Mouse (Mus musculus) lung, postnatal 0 days (tissue): ENCODE data around the gene Ubtf.

Experiments
- CTCF ChIP-seq: IDR thresholded peaks from 2 replicates; pipeline ENCODE4 v1.5.1; 2016; ENCODE audit warnings: antibody characterized with exemption, mild to moderate bottlenecking
- EP300 ChIP-seq: IDR thresholded peaks from 2 replicates; pipeline ENCODE4 v1.6.1; 2016; ENCODE audit warnings: antibody characterized with exemption, mild to moderate bottlenecking, control low read depth

DNA sequence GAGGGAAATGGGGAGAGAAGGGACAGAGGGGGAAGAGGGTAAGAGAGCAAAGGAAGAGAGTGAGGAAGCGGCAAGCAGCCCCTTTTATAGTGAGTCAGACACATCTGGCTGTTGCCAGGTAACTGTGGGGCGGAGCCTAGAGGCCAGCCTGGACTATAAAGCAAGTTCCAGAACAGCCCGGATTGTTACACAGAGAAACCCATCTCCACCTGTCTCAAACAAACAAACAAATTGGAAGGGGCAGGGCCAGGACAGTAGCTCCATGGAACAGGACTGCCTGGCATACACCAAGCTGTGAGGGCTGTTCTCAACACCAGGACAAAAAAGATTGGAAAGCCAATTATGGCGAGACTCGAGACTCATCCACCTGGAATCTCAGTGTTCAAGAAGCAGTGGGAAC lies 27.4 kb upstream of the Ubtf start:
- TF ChIP-seq EP300 (no peak), CTCF (no peak)
